Mouse (Mus musculus): ENCODE data around the gene Ccl4.

Ccl4 gene

DNA sequence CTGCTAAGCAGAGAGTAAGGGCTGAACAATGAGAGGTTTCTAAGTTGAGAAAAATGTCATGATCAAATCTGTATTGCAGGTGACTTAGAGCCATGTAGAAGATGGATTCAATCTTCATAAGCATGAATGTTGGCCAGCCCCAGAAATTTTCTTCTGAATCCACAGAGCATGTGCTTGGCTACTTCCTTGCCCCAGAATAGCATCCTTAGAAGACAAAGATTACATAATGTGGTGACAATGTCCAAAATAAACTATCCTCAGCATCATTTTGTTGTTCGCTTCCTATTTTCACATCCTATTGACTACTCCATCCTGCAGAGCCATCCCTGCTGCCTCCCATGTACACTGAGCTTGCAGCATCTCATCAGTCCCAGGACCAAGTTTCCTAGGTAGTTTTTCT, 13.3 kb downstream of the Ccl4 start:
- DNase-seq (ENCODE audit: low spot score), result no peak

DNA sequence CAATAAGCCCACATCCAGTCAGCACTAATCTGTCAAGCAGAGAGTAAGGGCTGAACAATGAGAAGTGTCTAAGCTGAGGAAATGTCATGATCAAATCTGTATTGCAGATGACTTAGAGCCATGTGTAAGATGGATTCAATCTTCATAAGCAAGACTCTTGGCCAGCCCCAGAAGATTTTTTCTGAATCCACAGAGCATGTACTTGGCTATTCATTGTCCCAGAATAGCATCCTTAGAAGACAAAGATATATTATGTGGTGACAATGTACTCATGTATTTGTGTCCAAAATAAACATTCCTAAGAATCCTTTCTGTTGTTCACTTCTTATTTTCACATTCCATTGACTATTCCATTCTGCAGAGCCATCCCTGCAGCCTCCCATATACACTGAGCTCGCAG, 27.5 kb downstream of the Ccl4 start:
- no peak for DNase-seq (ENCODE audit: low spot score)

DNA sequence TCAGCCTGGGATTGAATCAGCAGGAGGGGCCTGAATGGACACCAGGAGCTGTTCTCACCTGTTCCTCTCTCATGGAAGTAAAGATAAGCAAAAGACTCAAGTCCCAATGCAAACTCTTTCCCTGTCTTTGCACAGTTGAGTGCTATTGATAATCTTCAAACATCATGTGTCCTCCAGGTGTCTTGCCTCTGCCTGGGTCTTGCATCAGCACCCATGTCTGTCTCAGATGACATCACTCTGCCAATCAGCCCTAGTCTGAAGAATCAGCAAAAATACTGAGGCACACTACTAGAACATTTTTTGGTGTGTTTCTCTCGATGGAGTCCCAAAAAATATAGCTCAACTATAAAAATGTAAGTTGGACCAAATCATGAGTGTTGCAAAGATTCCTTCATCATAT, 29.6 kb downstream of the Ccl4 start:
- no peak for DNase-seq (ENCODE audit: low spot score)

DNA sequence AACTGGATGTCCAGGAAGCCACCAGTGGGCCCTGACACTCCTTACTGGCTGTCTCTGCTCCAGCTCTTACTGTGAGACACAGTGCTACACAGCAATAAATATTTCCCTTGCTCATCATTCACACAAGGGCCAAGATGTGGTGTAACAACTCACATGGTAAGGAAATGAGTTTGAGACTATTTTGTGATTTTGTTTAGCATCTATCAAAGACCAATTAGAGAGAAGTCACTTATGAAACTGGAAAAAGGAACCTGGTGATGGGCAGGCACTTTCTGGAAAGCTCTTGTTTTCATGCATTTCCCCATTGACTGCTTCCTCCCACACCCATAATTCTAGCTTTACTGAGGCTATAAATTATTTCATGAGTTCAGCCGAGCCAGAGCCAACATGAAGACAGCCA, 41.3 kb downstream of the Ccl4 start, which contains the start of gene Wfdc17:
Wfdc17 (plus strand) TSS at position 287 of the 400 bp plus-strand sequence.
- DNase-seq (ENCODE audit: low spot score), result no peak

DNA sequence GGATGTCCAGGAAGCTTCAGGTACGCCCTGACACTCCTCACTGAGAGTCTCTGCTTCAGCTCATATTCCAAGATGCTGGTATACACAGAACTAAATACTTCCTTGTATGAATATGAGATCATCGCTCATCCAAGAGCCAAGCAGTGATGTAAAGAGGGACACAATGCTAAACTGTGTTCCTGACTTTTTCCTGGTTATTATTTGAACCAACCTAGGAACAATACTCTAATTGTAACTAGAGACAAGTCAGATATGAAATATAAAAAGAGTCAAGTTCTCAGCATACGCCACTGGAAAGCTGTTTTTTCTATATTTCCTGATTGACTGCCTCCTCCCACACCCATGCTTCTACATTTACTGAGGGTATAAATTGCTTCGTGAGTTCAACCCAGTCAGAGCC, 46.3 kb downstream of the Ccl4 start, which contains the start of gene Wfdc18:
Wfdc18 (plus strand) TSS at position 301 of the 400 bp plus-strand sequence.
- no peak for DNase-seq (ENCODE audit: low spot score)

DNA sequence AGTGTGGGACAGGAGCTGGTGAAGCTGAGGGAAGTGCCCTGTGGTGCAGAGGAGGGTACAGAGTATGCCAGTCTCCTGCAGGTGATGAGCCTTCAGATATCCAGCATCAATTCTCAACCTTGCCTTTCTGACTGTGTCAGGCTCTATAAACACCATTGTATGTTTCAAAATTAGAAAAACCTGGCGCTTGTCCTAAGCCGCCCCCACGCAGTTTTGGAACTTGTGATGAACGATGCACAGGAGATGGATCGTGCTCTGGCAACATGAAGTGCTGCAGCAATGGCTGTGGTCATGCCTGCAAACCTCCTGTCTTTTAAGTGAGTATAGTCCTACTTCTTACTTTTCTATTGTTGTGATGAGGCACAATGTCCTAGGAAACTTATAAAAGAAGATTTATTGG, 47.3 kb downstream of the Ccl4 start:
- DNase-seq (ENCODE audit: low spot score), result no peak

DNA sequence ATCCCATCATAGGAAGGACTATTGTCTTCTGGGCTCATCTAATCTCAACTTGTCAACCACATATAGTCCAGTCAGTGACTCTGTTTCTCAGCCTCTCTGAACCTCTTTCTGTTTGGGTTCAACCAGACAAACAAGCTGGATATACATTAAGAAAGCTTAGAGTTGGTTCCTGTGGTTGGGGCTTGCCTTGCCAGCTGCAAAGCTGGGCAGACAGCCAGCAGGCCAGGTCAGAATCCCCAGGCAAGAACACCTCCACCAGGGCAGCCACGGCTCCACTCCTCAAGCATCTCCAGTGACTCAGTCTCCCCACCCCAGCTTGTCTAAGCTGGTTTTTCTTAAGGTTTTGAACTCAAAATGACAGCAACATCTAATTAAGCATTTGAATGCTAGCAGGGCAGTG, 50.3 kb downstream of the Ccl4 start:
- no peak for DNase-seq (ENCODE audit: low spot score)

DNA sequence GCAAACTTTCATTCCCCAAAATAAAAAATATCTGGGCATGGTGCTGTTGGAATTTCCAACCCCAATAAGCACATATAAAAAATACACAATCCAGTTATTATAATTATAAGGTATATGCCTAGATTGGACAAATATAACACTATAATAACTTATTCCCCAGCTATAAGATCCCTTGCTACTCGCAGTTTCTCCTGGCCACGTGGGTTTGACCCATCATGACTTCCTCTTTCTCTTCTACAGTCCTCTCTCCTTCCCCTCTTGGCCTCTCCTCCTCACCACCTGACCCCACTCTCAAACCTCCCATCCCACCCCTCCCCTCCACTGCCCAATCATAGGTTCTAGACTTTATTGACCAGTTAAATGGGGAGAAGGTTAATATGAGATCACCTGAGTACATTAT, 51.5 kb downstream of the Ccl4 start:
- no peak for DNase-seq (ENCODE audit: low spot score)

Measured in MN1 (cell line).